Mouse (Mus musculus): ENCODE measurements around the gene Zfp963. TPM values are rescaled to one million over a fixed set of nuclear protein-coding genes. Genes with fewer than 3 reads are reported as not detected.

The Zfp963 gene
- 4.0 and 4.7 TPM in 2 replicates for polyA plus RNA-seq (2015; fragmentation: Nextera tagmentation; extraction: Ambion mirVana)

GRCm38 (mm10) chr8:69749544-69750454, at the start of gene Zfp963:
Gene Zfp963, minus strand, starts transcription at chr8:69749970.

GRCm38 (mm10) chr8:69790773-69791367, 41.1 kb upstream of the Zfp963 start, which contains the start of the genes Atp13a1 and Zfp866:
Gene Atp13a1, plus strand, starts transcription at chr8:69791163.
Gene Zfp866, minus strand, starts transcription at chr8:69791178.

DNA sequence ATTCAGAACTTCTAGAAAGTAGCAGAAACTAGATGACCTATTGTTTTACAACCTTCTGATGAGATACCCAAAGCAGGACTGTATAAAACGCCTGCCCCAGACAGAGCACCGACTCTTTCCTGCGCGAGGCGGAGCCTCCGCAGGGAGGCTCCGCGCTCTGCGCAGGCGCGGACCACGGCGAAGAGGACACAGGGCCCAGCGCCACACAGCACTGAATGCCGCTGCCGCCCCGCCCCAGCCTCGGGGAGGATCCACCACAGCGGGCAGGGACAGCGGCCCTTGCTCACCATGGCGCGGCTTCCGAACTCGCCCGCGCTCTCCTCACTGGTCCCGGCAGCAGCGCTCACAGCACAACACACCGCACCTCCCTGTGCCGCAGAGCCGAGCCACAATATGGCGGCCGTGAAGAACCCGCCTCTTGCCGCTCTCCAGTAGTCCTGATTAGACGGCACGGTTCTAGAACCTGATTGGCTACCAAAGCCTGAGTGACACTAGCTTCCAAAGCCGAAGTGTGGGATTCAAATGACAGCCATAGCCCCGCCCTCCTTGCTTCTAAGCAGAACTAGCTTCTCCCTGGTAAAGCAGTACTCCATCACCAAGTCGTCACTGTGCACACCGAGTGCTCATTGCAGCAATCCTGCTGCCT, 24.9 kb upstream of the Zfp963 start, which contains the start of gene Gm20422:
Gene Gm20422 (minus strand): TSS at position 384 of the 646 bp plus-strand sequence.

GRCm38 (mm10) chr8:69710624-69711023, 39.1 kb downstream of the Zfp963 start, which contains the start of gene Zfp869:
Gene Zfp869, minus strand, starts transcription at chr8:69710724.

Other genes starting within 250 kb of the Zfp963 start
- gene Gm7697, start 227.0 kb downstream of the Zfp963 start, polyA plus RNA-seq (2015; fragmentation: Nextera tagmentation; extraction: Ambion mirVana), result not detected in 2 replicates
- gene Zfp868, start 124.4 kb downstream of the Zfp963 start, polyA plus RNA-seq (2015; fragmentation: Nextera tagmentation; extraction: Ambion mirVana), result 18.9 and 21.1 TPM in 2 replicates
- 1.2 and 1.9 TPM in 2 replicates for gene Zfp964, start 95.5 kb downstream of the Zfp963 start, polyA plus RNA-seq (2015; fragmentation: Nextera tagmentation; extraction: Ambion mirVana)
- gene Zfp869, start 39.2 kb downstream of the Zfp963 start, polyA plus RNA-seq (2015; fragmentation: Nextera tagmentation; extraction: Ambion mirVana), result 16.8 and 19.3 TPM in 2 replicates
- 0.95 TPM in 1 of 2 replicates, not detected in the other for gene Gm20422, start 24.9 kb upstream of the Zfp963 start, polyA plus RNA-seq (2015; fragmentation: Nextera tagmentation; extraction: Ambion mirVana)
- gene Atp13a1, start 41.2 kb upstream of the Zfp963 start, polyA plus RNA-seq (2015; fragmentation: Nextera tagmentation; extraction: Ambion mirVana), result 16.7 and 24.5 TPM in 2 replicates
- gene Zfp866, start 41.2 kb upstream of the Zfp963 start, polyA plus RNA-seq (2015; fragmentation: Nextera tagmentation; extraction: Ambion mirVana), result 10.2 and 11.8 TPM in 2 replicates
- 9.1 and 9.2 TPM in 2 replicates for gene Gmip, start 58.7 kb upstream of the Zfp963 start, polyA plus RNA-seq (2015; fragmentation: Nextera tagmentation; extraction: Ambion mirVana)
- gene Lpar2, start 72.5 kb upstream of the Zfp963 start, polyA plus RNA-seq (2015; fragmentation: Nextera tagmentation; extraction: Ambion mirVana), result 0.09 and 0.40 TPM in 2 replicates
- gene Pbx4, start 82.5 kb upstream of the Zfp963 start, polyA plus RNA-seq (2015; fragmentation: Nextera tagmentation; extraction: Ambion mirVana), result 6.5 and 9.4 TPM in 2 replicates
- 0.50 and 0.52 TPM in 2 replicates for gene Cilp2, start 137.7 kb upstream of the Zfp963 start, polyA plus RNA-seq (2015; fragmentation: Nextera tagmentation; extraction: Ambion mirVana)
- gene Tssk6, start 152.2 kb upstream of the Zfp963 start, polyA plus RNA-seq (2015; fragmentation: Nextera tagmentation; extraction: Ambion mirVana), result 2.6 and 2.9 TPM in 2 replicates
- 308 and 360 TPM in 2 replicates for gene Ndufa13, start 152.6 kb upstream of the Zfp963 start, polyA plus RNA-seq (2015; fragmentation: Nextera tagmentation; extraction: Ambion mirVana)
- 3.1 and 3.7 TPM in 2 replicates for gene Yjefn3, start 152.7 kb upstream of the Zfp963 start, polyA plus RNA-seq (2015; fragmentation: Nextera tagmentation; extraction: Ambion mirVana)
- 25.3 and 39.5 TPM in 2 replicates for gene Gatad2a, start 246.4 kb upstream of the Zfp963 start, polyA plus RNA-seq (2015; fragmentation: Nextera tagmentation; extraction: Ambion mirVana)

Data from adrenal gland, postnatal 0 days (tissue).